Mouse (Mus musculus) megakaryocyte progenitor cell, adult 5-6 weeks (primary cell): ENCODE measurements around the gene Chic2. TPM values are rescaled to one million over a fixed set of nuclear protein-coding genes. Genes with fewer than 3 reads are reported as not detected.

ENCODE experiments used
- ATAC-seq: replicated peaks from 2 replicates; pipeline ENCODE4 v1.8.0; 2016; ENCODE audit warnings: mild to moderate bottlenecking, moderate TSS enrichment, inconsistent platforms; ENCODE audit not compliant: poor library complexity
- total RNA-seq, 2 experiments: library from RNA; stranded (forward) in 1 of 2; stranded (reverse) in 1 of 2; fragments of 157-497, 149-512 nt in 1 of 2; fragments of 200-1000 nt in 1 of 2; gene quantifications; 2 replicates each; pipeline versions ENCODE4 v1.2.3 to v1.2.4; 2015 to 2017

The Chic2 gene
- total RNA-seq, 2 experiments from 2014 or later = 33.8 to 49.1 TPM

GRCm38 (mm10) chr5:75070132-75070531, 25.6 kb upstream of the Chic2 start:
- ATAC-seq = no peak

DNA sequence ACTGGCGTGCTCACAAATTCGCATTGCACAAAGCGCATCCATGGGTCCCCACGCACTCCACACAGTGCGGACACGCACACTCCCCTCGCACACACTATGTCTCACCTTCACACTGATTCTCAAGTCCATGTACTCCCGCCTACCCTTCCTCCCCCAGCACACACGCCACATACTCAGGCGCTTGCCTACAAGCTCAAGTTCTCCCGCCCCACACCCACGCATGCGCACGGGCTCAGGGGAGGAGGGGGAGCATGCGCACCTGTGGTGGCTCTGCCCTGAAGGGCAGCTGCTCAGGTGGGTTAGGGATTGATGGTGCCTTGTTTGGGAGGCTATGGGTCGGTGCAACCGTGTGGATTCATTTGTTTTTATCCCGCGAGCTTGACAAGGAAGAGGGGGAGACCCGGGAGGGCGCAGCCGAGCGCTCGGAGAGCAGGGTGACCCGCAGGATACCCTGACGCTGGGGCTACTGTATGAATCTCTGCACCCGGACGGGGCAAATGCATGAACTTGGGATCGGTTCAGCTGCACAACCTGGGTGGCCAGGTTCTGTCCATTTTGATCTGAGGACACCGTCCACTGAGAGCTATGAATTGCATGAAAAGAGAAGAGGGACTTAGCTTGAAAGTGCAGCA, 22.7 kb upstream of the Chic2 start:
- peak; percentile 26 for ATAC-seq

- peak; percentile 44 for ATAC-seq
Measured at GRCm38 (mm10) chr5:75066715-75067114, 22.1 kb upstream of the Chic2 start.

- ATAC-seq = no peak
Measured at GRCm38 (mm10) chr5:75063177-75063576, 18.6 kb upstream of the Chic2 start.

DNA sequence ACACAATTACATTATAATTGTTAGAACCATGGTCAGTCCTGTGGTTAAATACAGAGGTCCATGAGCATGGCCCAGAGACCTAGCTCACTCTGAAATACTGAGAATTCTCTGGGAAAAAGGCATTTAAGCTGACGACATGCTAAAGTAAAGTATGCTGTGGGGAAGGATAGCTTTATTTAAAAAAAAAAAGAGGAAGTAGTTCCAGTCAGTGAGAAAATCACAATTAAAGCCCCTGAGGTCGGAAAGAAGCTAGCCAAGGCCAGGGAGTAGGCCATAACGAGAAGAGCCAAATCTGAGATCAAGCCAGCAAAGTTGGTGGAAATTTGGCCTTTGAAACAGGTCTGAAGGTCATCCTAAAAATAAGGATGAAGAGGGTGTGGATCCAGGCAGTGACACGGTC, 6.5 kb upstream of the Chic2 start:
- 0 out of 2 replicates have a peak, but pooled peaks have one; percentile 31 for ATAC-seq

- ATAC-seq = no peak
Measured at GRCm38 (mm10) chr5:75046681-75047321, 2.2 kb upstream of the Chic2 start.

- no peak for ATAC-seq
Measured at GRCm38 (mm10) chr5:75045371-75045770, 797 bp upstream of the Chic2 start.

DNA sequence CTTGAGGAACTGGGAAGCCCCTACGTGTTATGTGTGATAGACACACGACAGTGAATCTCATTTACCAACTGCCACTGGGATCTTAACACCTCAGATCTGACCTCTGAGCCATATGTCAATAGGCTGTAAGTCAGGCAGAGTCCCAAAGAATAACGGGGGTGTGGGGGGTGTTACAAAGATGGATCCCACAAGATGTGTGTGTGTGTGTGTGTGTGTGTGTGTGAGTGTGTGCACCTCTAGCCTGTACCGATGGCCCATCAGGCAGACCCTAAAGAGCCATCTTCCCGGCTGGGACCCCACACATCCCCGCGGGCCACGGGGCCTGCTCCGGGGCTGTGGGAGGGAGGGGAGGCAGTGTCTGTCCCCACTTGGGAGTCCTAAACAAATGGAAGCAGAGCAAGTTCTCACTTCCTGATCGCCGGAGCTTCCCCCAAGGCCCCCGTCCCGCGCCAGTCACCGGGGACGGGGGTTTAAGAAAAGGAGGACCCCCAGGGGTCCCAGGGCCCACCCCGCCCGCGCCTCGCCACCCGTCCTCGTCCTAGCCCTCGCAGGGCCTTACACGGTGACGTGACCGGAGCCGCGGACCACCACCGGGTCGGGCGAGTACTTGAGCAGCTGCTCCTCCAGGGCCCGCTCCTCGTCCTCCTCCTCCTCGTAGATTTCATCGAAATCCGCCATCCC, 813 bp downstream of the Chic2 start:
- ATAC-seq = peak; percentile 35

- no peak; the same call in 1 of the 2 replicates for ATAC-seq
Measured at GRCm38 (mm10) chr5:75043011-75043445, 1.5 kb downstream of the Chic2 start.

DNA sequence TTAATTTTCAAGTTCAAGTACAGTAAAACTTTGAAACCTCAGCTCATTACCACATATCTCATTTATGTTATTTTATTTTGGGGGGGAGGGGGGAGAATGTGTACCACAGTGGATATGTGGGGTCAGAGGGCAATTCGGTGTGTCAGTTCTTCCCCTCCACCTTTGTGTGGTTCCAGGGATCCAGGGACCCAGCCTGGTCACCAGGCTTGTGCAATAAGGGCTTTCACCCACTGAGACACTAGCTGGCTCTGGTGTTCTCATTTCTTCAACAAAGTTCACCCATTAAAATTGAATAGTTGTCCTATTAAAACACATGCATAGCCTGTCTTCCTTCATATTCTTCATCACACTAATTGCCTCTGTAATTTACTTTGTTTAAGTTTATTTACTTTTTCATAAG, 5.3 kb downstream of the Chic2 start:
- ATAC-seq = no peak

DNA sequence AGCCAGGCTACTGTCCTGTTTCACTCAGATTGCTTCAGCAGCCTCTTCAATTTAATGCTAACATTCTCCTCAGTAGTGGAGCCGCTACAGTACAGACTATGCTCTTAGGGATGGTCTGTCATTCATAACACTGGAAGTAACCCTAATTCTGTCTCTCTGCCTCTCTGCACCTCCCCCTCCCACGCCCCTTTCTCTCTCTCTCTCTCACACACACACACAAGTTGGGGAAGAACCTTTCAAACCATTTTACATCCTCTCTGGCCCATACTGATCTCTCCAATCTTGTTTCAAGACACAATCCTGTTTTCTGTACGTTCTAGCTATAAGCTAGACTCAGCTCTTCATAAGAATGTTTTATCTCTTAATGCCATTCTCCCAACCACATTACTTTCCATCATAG, 9.1 kb downstream of the Chic2 start:
- no peak for ATAC-seq

- ATAC-seq = no peak
Measured at GRCm38 (mm10) chr5:75014768-75015167, 29.8 kb downstream of the Chic2 start.

DNA sequence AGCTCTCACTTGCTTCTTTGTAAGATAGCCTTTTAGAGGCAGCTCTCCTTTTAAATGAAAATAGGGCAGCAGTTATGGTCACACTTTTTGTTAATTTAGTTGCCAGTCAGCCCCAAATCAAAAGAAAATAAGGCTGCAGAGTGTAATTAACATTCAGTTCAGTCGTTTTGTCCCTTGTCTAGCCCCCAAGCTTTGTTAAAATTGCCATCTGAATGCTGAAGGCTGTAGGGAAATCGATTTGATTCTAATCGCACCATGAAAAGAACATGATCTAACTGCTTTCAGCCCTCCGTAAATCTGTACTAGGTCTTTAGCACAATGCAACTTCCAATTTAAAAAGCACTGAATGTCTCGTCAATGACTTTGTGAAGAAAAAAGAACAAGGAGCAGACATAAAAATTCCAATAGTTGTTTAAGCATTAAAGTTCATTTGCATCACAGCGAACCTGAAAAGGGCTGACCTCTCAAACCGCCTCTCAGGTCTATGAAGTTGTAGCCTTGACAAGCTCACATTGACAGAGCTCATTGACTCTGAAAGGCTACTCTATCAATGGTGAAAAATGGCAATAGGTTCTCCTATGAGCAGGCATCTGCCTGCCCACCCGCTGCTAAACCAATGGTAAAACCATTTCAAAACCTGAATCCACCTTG, 31.7 kb downstream of the Chic2 start:
- ATAC-seq = no peak

- no peak for ATAC-seq
Measured at GRCm38 (mm10) chr5:75011985-75012738, 32.4 kb downstream of the Chic2 start.

GRCm38 (mm10) chr5:75004755-75005154, 39.8 kb downstream of the Chic2 start:
- ATAC-seq = no peak

DNA sequence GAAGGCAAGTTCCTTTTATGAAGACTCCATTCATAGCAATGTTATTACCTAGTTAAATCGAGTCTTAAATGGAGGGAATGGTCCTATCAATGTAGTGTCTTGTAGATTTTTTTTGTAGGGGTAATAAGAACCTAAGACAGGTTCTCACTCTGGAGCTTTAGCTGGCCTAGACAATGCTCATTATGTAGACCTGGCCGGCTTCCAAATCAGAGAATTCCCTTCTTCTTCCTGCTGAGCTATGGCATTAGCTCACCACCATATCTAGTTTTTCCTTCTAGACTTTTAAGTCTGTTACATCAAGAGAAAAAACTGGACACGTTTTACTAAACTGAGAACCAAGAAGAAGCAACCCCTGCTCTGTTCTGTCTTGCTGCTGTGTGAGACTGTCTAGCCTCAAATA, 42.5 kb downstream of the Chic2 start:
- no peak for ATAC-seq

DNA sequence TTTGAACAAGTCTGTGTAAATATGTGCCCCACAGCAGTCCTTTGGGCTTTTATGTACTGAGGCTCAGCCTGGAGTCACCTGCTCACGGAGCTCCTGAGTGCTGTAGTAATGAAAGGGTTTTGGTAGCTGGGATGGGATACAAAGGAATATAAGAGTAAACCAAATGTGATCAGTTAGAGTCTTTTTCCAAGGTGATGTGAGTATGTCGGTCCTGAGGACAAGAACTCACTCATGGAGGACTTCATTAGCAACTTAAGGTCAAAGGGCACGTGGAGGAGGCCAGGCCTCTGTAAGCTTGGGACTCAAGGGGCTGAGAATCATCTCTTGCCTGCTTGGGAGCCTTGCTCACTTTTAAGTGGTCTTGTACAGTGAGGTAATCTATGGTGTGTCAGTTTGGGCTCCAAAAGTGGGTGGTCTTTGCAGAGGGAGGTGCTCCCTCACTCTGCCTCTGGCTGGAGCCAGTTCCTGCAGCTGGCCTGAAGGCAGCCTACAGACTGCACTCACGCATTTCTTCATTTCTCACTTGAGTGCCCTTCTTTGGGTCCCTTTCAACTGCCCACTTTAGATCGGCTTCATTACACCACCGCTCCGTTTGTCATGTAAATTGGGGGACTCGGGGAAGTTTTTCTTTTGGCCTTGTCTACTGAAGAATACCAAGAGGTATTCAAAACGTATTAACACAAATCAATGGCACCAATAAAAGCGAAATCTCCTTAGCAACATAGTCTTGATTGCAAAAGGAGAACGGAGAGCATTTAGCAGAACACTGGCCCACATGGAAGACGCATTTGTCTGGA, 45.7 kb downstream of the Chic2 start:
- no peak for ATAC-seq

- no peak for ATAC-seq
Measured at GRCm38 (mm10) chr5:74994947-74995346, 49.6 kb downstream of the Chic2 start.

GRCm38 (mm10) chr5:74984101-74984500, 60.5 kb downstream of the Chic2 start:
- ATAC-seq = no peak

DNA sequence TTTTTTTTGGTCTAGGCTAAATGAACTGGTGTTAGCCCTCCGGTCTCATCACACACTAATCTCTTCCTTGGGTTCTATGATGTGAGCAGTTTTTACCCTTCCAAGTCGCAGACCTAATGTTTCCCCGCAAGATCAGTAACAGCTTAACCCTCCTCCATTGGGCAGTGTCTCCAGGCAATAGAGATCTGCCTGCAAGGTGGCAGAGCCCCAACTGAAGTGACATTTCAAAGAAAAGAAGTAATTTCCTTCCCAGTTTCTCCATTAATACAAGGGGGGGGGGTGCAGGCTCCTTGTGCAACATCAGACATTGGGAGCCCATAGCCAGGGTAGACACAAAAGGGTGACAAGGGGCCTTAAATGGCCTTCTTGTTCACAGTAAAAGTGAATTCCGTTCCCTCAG, 64.0 kb downstream of the Chic2 start:
- ATAC-seq = no peak
